Mouse (Mus musculus): ENCODE measurements around the gene Dcun1d5. TPM values are rescaled to one million over a fixed set of nuclear protein-coding genes. Genes with fewer than 3 reads are reported as not detected.

Dcun1d5 gene
- polyA plus RNA-seq, 1 experiment from 2014 or later: 84.5 TPM

Other genes with a start within 250 kb of the Dcun1d5 start
- 8.1 and 8.3 TPM in 2 replicates for gene Dync2h1, start 74 bp upstream of the Dcun1d5 start, polyA plus RNA-seq (2015; fragmentation: Nextera tagmentation; extraction: Ambion mirVana)
- 1.3 and 1.5 TPM in 2 replicates for gene Mmp13, start 88.0 kb downstream of the Dcun1d5 start, polyA plus RNA-seq (2015; fragmentation: Nextera tagmentation; extraction: Ambion mirVana)
- gene Mmp12, start 159.9 kb downstream of the Dcun1d5 start, polyA plus RNA-seq (2015; fragmentation: Nextera tagmentation; extraction: Ambion mirVana): 0.16 TPM in 2 replicates
- gene Mmp1b, start 203.5 kb downstream of the Dcun1d5 start, polyA plus RNA-seq (2015; fragmentation: Nextera tagmentation; extraction: Ambion mirVana): not detected in 2 replicates